Mouse (Mus musculus) liver, embryonic 12.5 days (tissue): ENCODE results near the gene Pdss2. TPM values are rescaled to one million over a fixed set of nuclear protein-coding genes. Genes with fewer than 3 reads are reported as not detected.
A peak's percentile ranks its signal among the peaks of the same experiment; 100 is the strongest.
"Not testable (repeated sequence)": the region's sequence is repeated elsewhere in the genome, so short reads cannot be mapped to it uniquely, and the experiment has no call there.

Experiments
- ATAC-seq: fragments of 200-750 bp; cut with Nextera tagmentation; 2 replicates; pipeline ENCODE4 v1.8.0; 2017; ENCODE audit warnings: moderate number of reproducible peaks, mild to moderate bottlenecking, moderate library complexity
- H3K27ac ChIP-seq: fragments of 300-500 bp; sonication (generic); 2 replicates; pipeline ENCODE4 v1.5.1; 2016; ENCODE audit warnings: mild to moderate bottlenecking
- H3K27me3 ChIP-seq: fragments of 300-500 bp; sonication (generic); replicated peaks from 2 replicates; pipeline ENCODE4 v1.6.1; 2016; ENCODE audit warnings: mild to moderate bottlenecking, moderate library complexity
- H3K36me3 ChIP-seq: fragments of 300-500 bp; sonication (generic); 2 replicates; pipeline ENCODE4 v1.6.1; 2016; ENCODE audit warnings: mild to moderate bottlenecking, moderate library complexity
- H3K4me1 ChIP-seq: fragments of 300-500 bp; sonication (generic); 2 replicates; pipeline ENCODE4 v1.6.1; 2016
- H3K4me2 ChIP-seq: fragments of 300-500 bp; sonication (generic); 2 replicates; pipeline ENCODE4 v1.6.1; 2016; ENCODE audit warnings: mild to moderate bottlenecking, moderate library complexity
- H3K4me3 ChIP-seq: fragments of 300-500 bp; sonication (generic); 2 replicates; pipeline ENCODE4 v1.5.1; 2016; ENCODE audit warnings: mild to moderate bottlenecking, moderate library complexity
- H3K9ac ChIP-seq: fragments of 300-500 bp; sonication (generic); 2 replicates; pipeline ENCODE4 v1.6.1; 2016; ENCODE audit warnings: mild to moderate bottlenecking, moderate library complexity
- H3K9me3 ChIP-seq: fragments of 300-500 bp; sonication (generic); replicated peaks from 2 replicates; pipeline ENCODE4 v1.6.1; 2016; ENCODE audit warnings: mild to moderate bottlenecking, moderate library complexity
- WGBS: fragments of 180-500 bp; shearing (Covaris S2); methylation state at CpG from one replicate; pipeline ENCODE4 v1.1.7; 2016; ENCODE audit not compliant: insufficient replicate concordance; 5-methylcytosine and 5-hydroxymethylcytosine counted together
- polyA plus RNA-seq: library from polyadenylated mRNA; unstranded; fragments of >200 nt; fragmentation: Nextera tagmentation; extraction: Ambion mirVana; gene quantifications from 2 replicates; pipeline ENCODE4 v1.2.1, GENCODE M21; 2016

Pdss2 gene
- polyA plus RNA-seq, 1 experiment from 2014 or later: 10.2 TPM

- WGBS: 48% methylated on average over 17 of the region's 17 CpGs
- Histone ChIP-seq H3K9me3 (no peaks in the 10 kb centered on the region), H3K4me2 (peak overlapping the region; percentile 30), H3K4me3 (no peak overlapping the region), H3K27ac (peak overlapping the region; percentile 2; the same call in 1 of the 2 replicates), H3K4me1 (peaks cover 38% of the 10 kb centered on the region), H3K36me3 (peaks cover 3% of the 10 kb centered on the region; the same call in 1 of the 2 replicates), H3K27me3 (no peaks in the 10 kb centered on the region), H3K9ac (no peak overlapping the region)
- ATAC-seq: peak; percentile 69
These were observed 24.3 kb downstream of the Pdss2 start for GRCm38 (mm10) chr10:43245461-43246200.

DNA sequence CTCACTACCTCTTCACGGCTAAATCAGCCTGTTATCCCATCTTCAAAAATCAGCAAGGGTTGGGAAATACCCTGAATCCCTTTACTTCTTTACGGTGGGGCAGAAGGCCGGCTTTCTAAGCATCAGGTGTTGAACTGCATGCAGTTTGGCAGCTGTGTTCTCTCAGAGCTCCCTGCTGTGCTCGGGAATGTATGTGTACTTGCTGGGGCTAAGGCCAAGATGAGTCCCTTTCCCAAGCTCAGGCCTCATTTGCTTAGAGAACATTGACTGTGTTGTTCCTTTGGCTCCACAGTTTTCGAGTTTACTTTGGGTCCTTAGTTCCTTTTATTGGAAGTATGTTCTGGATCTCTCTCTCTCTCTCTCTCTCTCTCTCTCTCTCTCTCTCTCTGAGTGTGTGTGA lies 26.7 kb downstream of the Pdss2 start:
- H3K27ac ChIP-seq: no peak overlapping the region
- 71% methylated on average over 5 of the region's 5 CpGs for WGBS
- H3K4me1 ChIP-seq: peaks cover 41% of the 10 kb centered on the region
- H3K9ac ChIP-seq: no peak overlapping the region
- H3K36me3 ChIP-seq: no peaks in the 10 kb centered on the region
- H3K4me3 ChIP-seq: no peak overlapping the region
- H3K9me3 ChIP-seq: no peaks in the 10 kb centered on the region
- ATAC-seq: no peak
- H3K4me2 ChIP-seq: no peak overlapping the region
- no peaks in the 10 kb centered on the region for H3K27me3 ChIP-seq

- Histone ChIP-seq H3K9ac (no peak overlapping the region), H3K4me2 (no peak overlapping the region), H3K27me3 (no peaks in the 10 kb centered on the region), H3K4me1 (peaks cover 13% of the 10 kb centered on the region; the same call in 1 of the 2 replicates), H3K27ac (no peak overlapping the region), H3K4me3 (no peak overlapping the region), H3K9me3 (no peaks in the 10 kb centered on the region), H3K36me3 (no peaks in the 10 kb centered on the region)
- WGBS: 65% methylated on average over 4 of the region's 4 CpGs
- no peak for ATAC-seq
These were observed 31.0 kb downstream of the Pdss2 start for GRCm38 (mm10) chr10:43252324-43252723.

DNA sequence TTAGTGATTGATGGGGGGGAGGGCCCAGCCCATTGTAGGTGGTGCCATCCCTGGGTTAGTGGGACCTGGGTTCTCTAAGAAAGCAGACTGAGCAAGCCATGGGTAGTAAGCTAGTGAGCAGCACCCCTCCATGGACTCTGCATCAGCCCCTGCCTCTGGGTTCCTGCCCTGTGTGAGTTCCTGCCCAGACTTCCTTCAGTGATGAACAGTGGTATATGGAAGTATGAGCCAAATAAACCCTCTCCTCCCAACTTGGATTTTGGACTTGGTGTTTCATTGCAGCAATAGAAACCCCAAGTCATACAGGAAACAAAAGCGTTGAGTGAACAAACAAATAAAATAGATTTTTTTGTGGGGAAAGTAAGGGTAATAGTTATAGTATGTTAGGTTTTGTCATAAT lies 35.7 kb downstream of the Pdss2 start:
- not testable (repeated sequence) for H3K9me3 ChIP-seq, H3K27ac ChIP-seq, ATAC-seq, H3K36me3 ChIP-seq, H3K9ac ChIP-seq, H3K4me2 ChIP-seq, H3K4me3 ChIP-seq, H3K4me1 ChIP-seq, H3K27me3 ChIP-seq
- no CpG with 5 or more reads among the region's 1 CpGs for WGBS

DNA sequence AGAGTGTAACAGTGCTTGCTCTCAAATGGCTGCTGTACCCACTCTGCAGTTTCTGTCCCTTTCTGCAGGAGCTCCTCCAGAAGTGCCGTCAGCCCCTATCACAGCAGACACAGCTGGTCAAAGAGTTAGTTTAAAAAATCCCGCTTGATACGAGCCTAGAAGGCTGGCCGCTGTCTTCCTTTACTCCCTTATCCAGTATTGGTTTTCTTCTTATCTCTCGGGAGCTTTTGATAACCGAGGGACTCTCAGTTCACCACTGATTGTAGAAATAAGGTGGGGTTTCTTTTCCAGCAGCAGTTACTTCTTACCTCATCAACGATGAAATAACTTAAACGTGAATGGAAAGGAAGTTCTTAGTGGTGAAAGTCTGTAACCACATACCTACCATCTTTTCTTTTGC lies 36.2 kb downstream of the Pdss2 start:
- H3K4me2 ChIP-seq, H3K4me1 ChIP-seq, ATAC-seq, H3K9me3 ChIP-seq, H3K27ac ChIP-seq, H3K27me3 ChIP-seq, H3K36me3 ChIP-seq, H3K9ac ChIP-seq, H3K4me3 ChIP-seq: not testable (repeated sequence)
- WGBS: 35% methylated on average over 8 of the region's 8 CpGs

GRCm38 (mm10) chr10:43271318-43271717 lies 50.0 kb downstream of the Pdss2 start:
- 62% methylated on average over 2 of the region's 2 CpGs for WGBS
- ATAC-seq: no peak
- no peaks in the 10 kb centered on the region; the same call in 1 of the 2 replicates for H3K4me1 ChIP-seq

DNA sequence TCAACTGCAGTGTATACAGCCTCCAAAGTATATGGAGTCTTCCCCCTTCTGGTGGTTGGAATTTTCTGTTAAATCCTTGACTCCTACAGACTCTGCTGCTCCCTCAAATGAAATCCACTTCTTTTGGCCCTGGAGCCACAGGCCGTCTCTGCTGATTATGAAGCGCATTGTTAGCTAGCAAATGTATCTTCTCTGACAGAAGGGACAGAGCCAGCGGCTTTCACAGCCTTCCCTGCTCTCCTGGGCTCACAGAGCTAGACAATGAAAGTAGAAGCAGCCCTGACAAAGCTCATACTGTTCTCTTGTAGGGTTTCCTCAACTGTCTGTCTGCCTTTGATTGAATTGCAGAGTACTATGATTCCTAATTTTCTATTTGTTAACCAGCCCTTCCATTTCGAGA lies 51.1 kb downstream of the Pdss2 start:
- Histone ChIP-seq H3K27me3 (no peaks in the 10 kb centered on the region), H3K9me3 (no peaks in the 10 kb centered on the region), H3K36me3 (no peaks in the 10 kb centered on the region), H3K27ac (no peak overlapping the region), H3K4me3 (no peak overlapping the region), H3K4me2 (no peak overlapping the region), H3K4me1 (peaks cover 5% of the 10 kb centered on the region; the same call in 1 of the 2 replicates), H3K9ac (no peak overlapping the region)
- 80% methylated on average over 4 of the region's 4 CpGs for WGBS
- ATAC-seq: no peak

More at GRCm38 (mm10) chr10:43271318-43271717, 50.0 kb downstream of the Pdss2 start:
- no peak overlapping the region for H3K4me3 ChIP-seq
- no peak overlapping the region for H3K9ac ChIP-seq
- H3K27ac ChIP-seq: no peak overlapping the region
- no peaks in the 10 kb centered on the region for H3K27me3 ChIP-seq
- no peaks in the 10 kb centered on the region for H3K36me3 ChIP-seq
- H3K9me3 ChIP-seq: no peaks in the 10 kb centered on the region
- no peak overlapping the region for H3K4me2 ChIP-seq

GRCm38 (mm10) chr10:43273057-43273456 lies 51.8 kb downstream of the Pdss2 start:
- no peaks in the 10 kb centered on the region for H3K9me3 ChIP-seq
- WGBS: 85% methylated on average over 3 of the region's 3 CpGs
- H3K9ac ChIP-seq: no peak overlapping the region
- H3K27me3 ChIP-seq: no peaks in the 10 kb centered on the region
- no peaks in the 10 kb centered on the region for H3K36me3 ChIP-seq
- no peak overlapping the region for H3K4me2 ChIP-seq
- no peak overlapping the region for H3K27ac ChIP-seq
- H3K4me1 ChIP-seq: peaks cover 5% of the 10 kb centered on the region; the same call in 1 of the 2 replicates
- no peak overlapping the region for H3K4me3 ChIP-seq
- ATAC-seq: no peak

GRCm38 (mm10) chr10:43275446-43275845 lies 54.2 kb downstream of the Pdss2 start:
- peaks cover 5% of the 10 kb centered on the region; the same call in 1 of the 2 replicates for H3K4me1 ChIP-seq
- WGBS: 76% methylated on average over 5 of the region's 5 CpGs
- no peak overlapping the region for H3K9ac ChIP-seq
- ATAC-seq: no peak
- no peaks in the 10 kb centered on the region for H3K9me3 ChIP-seq
- H3K27me3 ChIP-seq: no peaks in the 10 kb centered on the region
- H3K4me2 ChIP-seq: no peak overlapping the region
- H3K27ac ChIP-seq: no peak overlapping the region
- no peaks in the 10 kb centered on the region for H3K36me3 ChIP-seq
- no peak overlapping the region for H3K4me3 ChIP-seq

- ATAC-seq: no peak
- H3K4me3 ChIP-seq: no peak overlapping the region
- H3K9me3 ChIP-seq: no peaks in the 10 kb centered on the region
- peaks cover 5% of the 10 kb centered on the region; the same call in 1 of the 2 replicates for H3K4me1 ChIP-seq
- H3K9ac ChIP-seq: no peak overlapping the region
- H3K27ac ChIP-seq: no peak overlapping the region
- WGBS: 67% methylated on average over 1 of the region's 1 CpGs
- no peaks in the 10 kb centered on the region for H3K36me3 ChIP-seq
- no peak overlapping the region for H3K4me2 ChIP-seq
- no peaks in the 10 kb centered on the region for H3K27me3 ChIP-seq
These were observed 54.9 kb downstream of the Pdss2 start for GRCm38 (mm10) chr10:43276116-43276659.

GRCm38 (mm10) chr10:43277266-43278145 lies 56.2 kb downstream of the Pdss2 start:
- no peak overlapping the region for H3K4me2 ChIP-seq
- 55% methylated on average over 8 of the region's 8 CpGs for WGBS
- H3K9me3 ChIP-seq: no peaks in the 10 kb centered on the region
- no peak overlapping the region for H3K27ac ChIP-seq
- H3K27me3 ChIP-seq: no peaks in the 10 kb centered on the region
- peaks cover 5% of the 10 kb centered on the region; the same call in 1 of the 2 replicates for H3K4me1 ChIP-seq
- H3K36me3 ChIP-seq: no peaks in the 10 kb centered on the region
- no peak overlapping the region for H3K9ac ChIP-seq
- no peak overlapping the region for H3K4me3 ChIP-seq
- ATAC-seq: no peak
